In genomic region chr15:97839991-97840455, GRCm38 (mm10) we compare ENCODE assay signal across 8 mouse cellular contexts. TPM values are rescaled to one million over a fixed set of nuclear protein-coding genes. Genes with fewer than 3 reads are reported as not detected.
A peak's percentile ranks its signal among the peaks of the same experiment; 100 is the strongest.
DNase-seq lines count a peak whose midpoint lies in the region; ATAC-seq and TF ChIP-seq lines count a peak whose summit lies in the region.

No protein-coding gene starts in this region.

- TF ChIP-seq CTCF in intestine, postnatal 0 days (IDR thresholded peaks at IDR 0.05; ENCODE audit: low read depth) = peak; percentile 56
- no peak for TF ChIP-seq CTCF in forebrain, postnatal 0 days (IDR thresholded peaks at IDR 0.05; ENCODE audit: low read depth)

- no peaks in the 10 kb centered on the region; the same call in 1 of the 2 replicates for H3K4me1 ChIP-seq in intestine, postnatal 0 days (replicated peaks; ENCODE audit: control insufficient read depth, insufficient read depth, low read length)
- H3K4me1 ChIP-seq in liver, embryonic 16.5 days (ENCODE audit: control insufficient read depth, low read depth, low read length) = peaks cover 39% of the 10 kb centered on the region
- peaks cover 31% of the 10 kb centered on the region for H3K4me1 ChIP-seq in stomach, embryonic 16.5 days (ENCODE audit: control insufficient read depth, insufficient read depth, low read length)
- no peaks in the 10 kb centered on the region for H3K4me1 ChIP-seq in forebrain, postnatal 0 days (ENCODE audit: insufficient read depth)

- intact Hi-C loops in gastrocnemius, postnatal 36 days (cut with DNase I) = no loop called here
- intact Hi-C loops in left cerebral cortex, postnatal 25 days (cut with DNase I) = loop anchor here (10.0 kb wide), 1 partner anchor 515 kb away; no protein-coding TSS in a partner anchor

- no peak overlapping the region for H3K9ac ChIP-seq in intestine, postnatal 0 days (ENCODE audit: low read depth, low read length)
- H3K9ac ChIP-seq in liver, embryonic 16.5 days (ENCODE audit: low read depth, low read length) = no peak overlapping the region
- H3K9ac ChIP-seq in stomach, embryonic 16.5 days (ENCODE audit: low read length) = 0 out of 2 replicates have a peak overlapping the region, but pooled peaks have one; percentile 14
- no peak overlapping the region for H3K9ac ChIP-seq in forebrain, postnatal 0 days

- H3K27ac ChIP-seq in intestine, postnatal 0 days (ENCODE audit: low read depth, low read length) = 0 out of 2 replicates have a peak overlapping the region, but pooled peaks have one; percentile 5
- no peak overlapping the region for H3K27ac ChIP-seq in liver, embryonic 16.5 days (ENCODE audit: low read length)
- H3K27ac ChIP-seq in stomach, embryonic 16.5 days (ENCODE audit: low read length) = peak overlapping the region; percentile 77
- no peak overlapping the region for H3K27ac ChIP-seq in forebrain, postnatal 0 days (ENCODE audit: low read depth, low read length)

- no peaks in the 10 kb centered on the region for H3K27me3 ChIP-seq in intestine, postnatal 0 days (replicated peaks; ENCODE audit: control insufficient read depth, insufficient read depth, low read length)
- no peaks in the 10 kb centered on the region for H3K27me3 ChIP-seq in liver, embryonic 16.5 days (ENCODE audit: control insufficient read depth, insufficient read depth, low read depth, low read length)
- H3K27me3 ChIP-seq in stomach, embryonic 16.5 days (ENCODE audit: control insufficient read depth, insufficient read depth, low read length) = no peaks in the 10 kb centered on the region
- H3K27me3 ChIP-seq in forebrain, postnatal 0 days (ENCODE audit: insufficient read depth, low read length) = no peaks in the 10 kb centered on the region

- 39% methylated on average over 3 of the region's 3 CpGs for WGBS in intestine, postnatal 0 days
- 48% methylated on average over 3 of the region's 3 CpGs for WGBS in liver, embryonic 16.5 days (ENCODE audit: insufficient replicate concordance)
- 32% methylated on average over 3 of the region's 3 CpGs for WGBS in stomach, embryonic 16.5 days
- 44% methylated on average over 3 of the region's 3 CpGs for WGBS in forebrain, postnatal 0 days

- H3K4me3 ChIP-seq in intestine, postnatal 0 days (ENCODE audit: low read depth, low read length) = no peak overlapping the region
- H3K4me3 ChIP-seq in liver, embryonic 16.5 days (ENCODE audit: low read depth, low read length) = no peak overlapping the region
- no peak overlapping the region for H3K4me3 ChIP-seq in stomach, embryonic 16.5 days (replicated peaks; ENCODE audit: low read length)
- no peak overlapping the region for H3K4me3 ChIP-seq in forebrain, postnatal 0 days (ENCODE audit: low read depth, low read length)

- no peaks in the 10 kb centered on the region for H3K36me3 ChIP-seq in intestine, postnatal 0 days (ENCODE audit: control insufficient read depth, insufficient read depth)
- no peaks in the 10 kb centered on the region for H3K36me3 ChIP-seq in liver, embryonic 16.5 days (ENCODE audit: control insufficient read depth, insufficient read depth)
- no peaks in the 10 kb centered on the region for H3K36me3 ChIP-seq in stomach, embryonic 16.5 days (ENCODE audit: control insufficient read depth, insufficient read depth, low read length)
- no peaks in the 10 kb centered on the region for H3K36me3 ChIP-seq in forebrain, postnatal 0 days (ENCODE audit: insufficient read depth)

- H3K4me2 ChIP-seq in intestine, postnatal 0 days (replicated peaks; ENCODE audit: low read depth) = no peak overlapping the region
- H3K4me2 ChIP-seq in liver, embryonic 16.5 days (ENCODE audit: low read depth, low read length) = no peak overlapping the region
- H3K4me2 ChIP-seq in stomach, embryonic 16.5 days (ENCODE audit: low read depth, low read length) = no peak overlapping the region
- no peak overlapping the region for H3K4me2 ChIP-seq in forebrain, postnatal 0 days (ENCODE audit: low read depth)

- peak; percentile 63; the same call in 1 of the 2 replicates for ATAC-seq in intestine, postnatal 0 days
- peak; percentile 50; the same call in 1 of the 2 replicates for ATAC-seq in liver, embryonic 16.5 days (ENCODE audit: low read depth)
- peak; percentile 76 for ATAC-seq in stomach, embryonic 16.5 days (ENCODE audit: insufficient read depth, low FRiP score)
- ATAC-seq in forebrain, postnatal 0 days = no peak

- H3K9me3 ChIP-seq in intestine, postnatal 0 days (ENCODE audit: control insufficient read depth) = no peaks in the 10 kb centered on the region
- H3K9me3 ChIP-seq in liver, embryonic 16.5 days (replicated peaks; ENCODE audit: control insufficient read depth, low read length) = no peaks in the 10 kb centered on the region
- no peaks in the 10 kb centered on the region for H3K9me3 ChIP-seq in stomach, embryonic 16.5 days (replicated peaks; ENCODE audit: control insufficient read depth, low read length)
- H3K9me3 ChIP-seq in forebrain, postnatal 0 days (ENCODE audit: low read length) = no peaks in the 10 kb centered on the region

- DNase-seq in 3T3-L1 (ENCODE audit: low read depth, low spot score) = peak; percentile 96
- peak; percentile 86 for DNase-seq in adrenal gland, adult 2 months
- DNase-seq in gastrocnemius, postnatal 36 days = peak; percentile 65 to 77
- DNase-seq in forebrain, postnatal 0 days = no peak
- no peak for DNase-seq in left cerebral cortex, postnatal 25 days (ENCODE audit: low spot score in 2 of 2)

RNA-seq across cellular contexts. Expression of gene Hdac7, which starts 4.3 kb away (rescaled TPM):
- total RNA-seq in adrenal gland, adult 2 months (2021) = 10 to 100 TPM; 52.5 to 65.1 TPM
- 256 and 263 TPM in 2 replicates for polyA plus RNA-seq in adrenal gland, adult 2 months (2012; rRNA removed)
- total RNA-seq in gastrocnemius, postnatal 36 days (2021) = 10 to 100 TPM; 10.6 to 11.8 TPM
- polyA plus RNA-seq in intestine, postnatal 0 days (2015; fragmentation: Nextera tagmentation; extraction: Ambion mirVana) = 7.8 and 9.2 TPM in 2 replicates
- 4.7 and 5.8 TPM in 2 replicates for polyA plus RNA-seq in liver, embryonic 16.5 days (2015; fragmentation: Nextera tagmentation; extraction: Ambion mirVana)
- polyA plus RNA-seq in stomach, embryonic 16.5 days (2015; fragmentation: Nextera tagmentation; extraction: Ambion mirVana) = 20.4 and 23.2 TPM in 2 replicates
- total RNA-seq in forebrain, postnatal 0 days (2014; rRNA removed) = 20.7 and 29.4 TPM in 2 replicates
- 16.2 and 21.6 TPM in 2 replicates for polyA plus RNA-seq in forebrain, postnatal 0 days (2015; fragmentation: Nextera tagmentation; extraction: Ambion mirVana)
- 10 to 100 TPM; 27.5 to 29.5 TPM for total RNA-seq in left cerebral cortex, postnatal 25 days (2021)

Comparison
In these comparisons a context has a peak if more than half of its experiments do, and no peak if none do; other contexts are left out.
1. DNase-seq: peak in 3T3-L1 (single experiment), adrenal gland, adult 2 months (single experiment) and gastrocnemius, postnatal 36 days (2 of 2); none in forebrain, postnatal 0 days (single experiment) and left cerebral cortex, postnatal 25 days (0 of 2).
2. H3K27ac ChIP-seq: peak in intestine, postnatal 0 days (single experiment) and stomach, embryonic 16.5 days (single experiment); none in liver, embryonic 16.5 days (single experiment) and forebrain, postnatal 0 days (single experiment).
3. RNA of gene Hdac7, which starts 4.3 kb away (polyA plus RNA-seq): 256 to 263 TPM in adrenal gland, adult 2 months; 16.2 to 21.6 TPM in forebrain, postnatal 0 days, 20.4 to 23.2 TPM in stomach, embryonic 16.5 days, 7.8 to 9.2 TPM in intestine, postnatal 0 days and 4.7 to 5.8 TPM in liver, embryonic 16.5 days; every median in the first group is over 10 times any median in the second.